Mouse (Mus musculus): ENCODE data around the gene Gm30191. TPM values are rescaled to one million over a fixed set of nuclear protein-coding genes. Genes with fewer than 3 reads are reported as not detected.
A peak's percentile ranks its signal among the peaks of the same experiment; 100 is the strongest.

The Gm30191 gene
- polyA plus RNA-seq, 1 experiment from 2014 or later, result not detected

GRCm38 (mm10) chr4:134250116-134250929 lies 3.6 kb downstream of the Gm30191 start:
- peaks cover 15% of the 10 kb centered on the region; the same call in 1 of the 2 replicates for H3K4me1 ChIP-seq (ENCODE audit: control insufficient read depth, insufficient read depth, low read length)
- H3K27ac ChIP-seq (ENCODE audit: low read depth, low read length), result no peak overlapping the region; the same call in 1 of the 2 replicates
- 6% methylated on average over 27 of the region's 27 CpGs for WGBS
- peak overlapping the region; percentile 51 for H3K4me3 ChIP-seq (ENCODE audit: low read depth, low read length)
- no peaks in the 10 kb centered on the region for H3K36me3 ChIP-seq (ENCODE audit: control insufficient read depth, insufficient read depth, low read length)
- peak overlapping the region; percentile 64; the same call in 1 of the 2 replicates for H3K9ac ChIP-seq (replicated peaks; ENCODE audit: low read depth, low read length)
- H3K9me3 ChIP-seq (ENCODE audit: control insufficient read depth, low read length), result no peaks in the 10 kb centered on the region
- H3K4me2 ChIP-seq (ENCODE audit: low read depth, low read length), result peak overlapping the region; percentile 71
- peaks cover 23% of the 10 kb centered on the region for H3K27me3 ChIP-seq (ENCODE audit: control insufficient read depth, insufficient read depth, low read length)
- ATAC-seq (ENCODE audit: low read depth), result no peak

GRCm38 (mm10) chr4:134250930-134251240 lies 4.2 kb downstream of the Gm30191 start:
- Histone ChIP-seq H3K27ac (ENCODE audit: low read depth, low read length) (peak overlapping the region; percentile 75; the same call in 1 of the 2 replicates), H3K9ac (replicated peaks; ENCODE audit: low read depth, low read length) (peak overlapping the region; percentile 64), H3K27me3 (ENCODE audit: control insufficient read depth, insufficient read depth, low read length) (peaks cover 23% of the 10 kb centered on the region), H3K36me3 (ENCODE audit: control insufficient read depth, insufficient read depth, low read length) (no peaks in the 10 kb centered on the region), H3K4me1 (ENCODE audit: control insufficient read depth, insufficient read depth, low read length) (peaks cover 15% of the 10 kb centered on the region; the same call in 1 of the 2 replicates), H3K4me3 (ENCODE audit: low read depth, low read length) (peak overlapping the region; percentile 51), H3K4me2 (ENCODE audit: low read depth, low read length) (peak overlapping the region; percentile 71), H3K9me3 (ENCODE audit: control insufficient read depth, low read length) (no peaks in the 10 kb centered on the region)
- ATAC-seq (ENCODE audit: low read depth), result no peak
- 10% methylated on average over 10 of the region's 10 CpGs for WGBS

- Histone ChIP-seq H3K4me2 (ENCODE audit: low read depth, low read length) (peak overlapping the region; percentile 71), H3K9ac (replicated peaks; ENCODE audit: low read depth, low read length) (peak overlapping the region; percentile 64), H3K9me3 (ENCODE audit: control insufficient read depth, low read length) (no peaks in the 10 kb centered on the region), H3K4me3 (ENCODE audit: low read depth, low read length) (peak overlapping the region; percentile 51), H3K4me1 (ENCODE audit: control insufficient read depth, insufficient read depth, low read length) (peaks cover 13% of the 10 kb centered on the region; the same call in 1 of the 2 replicates), H3K36me3 (ENCODE audit: control insufficient read depth, insufficient read depth, low read length) (no peaks in the 10 kb centered on the region), H3K27me3 (ENCODE audit: control insufficient read depth, insufficient read depth, low read length) (peaks cover 23% of the 10 kb centered on the region), H3K27ac (ENCODE audit: low read depth, low read length) (peak overlapping the region; percentile 75)
- peak; percentile 47 for ATAC-seq (ENCODE audit: low read depth)
- under 1% methylated on average over 90 of the region's 91 CpGs for WGBS
Observed at GRCm38 (mm10) chr4:134251241-134252130, 4.8 kb downstream of the Gm30191 start.

GRCm38 (mm10) chr4:134252131-134252910 lies 5.6 kb downstream of the Gm30191 start:
- peak overlapping the region; percentile 64 for H3K9ac ChIP-seq (replicated peaks; ENCODE audit: low read depth, low read length)
- no peaks in the 10 kb centered on the region for H3K36me3 ChIP-seq (ENCODE audit: control insufficient read depth, insufficient read depth, low read length)
- no peak; the same call in 1 of the 2 replicates for ATAC-seq (ENCODE audit: low read depth)
- peak overlapping the region; percentile 51 for H3K4me3 ChIP-seq (ENCODE audit: low read depth, low read length)
- WGBS, result 3% methylated on average over 22 of the region's 22 CpGs
- H3K4me1 ChIP-seq (ENCODE audit: control insufficient read depth, insufficient read depth, low read length), result peaks cover 16% of the 10 kb centered on the region; the same call in 1 of the 2 replicates
- peaks cover 23% of the 10 kb centered on the region for H3K27me3 ChIP-seq (ENCODE audit: control insufficient read depth, insufficient read depth, low read length)
- peak overlapping the region; percentile 71 for H3K4me2 ChIP-seq (ENCODE audit: low read depth, low read length)
- H3K27ac ChIP-seq (ENCODE audit: low read depth, low read length), result peak overlapping the region; percentile 75; the same call in 1 of the 2 replicates
- H3K9me3 ChIP-seq (ENCODE audit: control insufficient read depth, low read length), result no peaks in the 10 kb centered on the region

DNA sequence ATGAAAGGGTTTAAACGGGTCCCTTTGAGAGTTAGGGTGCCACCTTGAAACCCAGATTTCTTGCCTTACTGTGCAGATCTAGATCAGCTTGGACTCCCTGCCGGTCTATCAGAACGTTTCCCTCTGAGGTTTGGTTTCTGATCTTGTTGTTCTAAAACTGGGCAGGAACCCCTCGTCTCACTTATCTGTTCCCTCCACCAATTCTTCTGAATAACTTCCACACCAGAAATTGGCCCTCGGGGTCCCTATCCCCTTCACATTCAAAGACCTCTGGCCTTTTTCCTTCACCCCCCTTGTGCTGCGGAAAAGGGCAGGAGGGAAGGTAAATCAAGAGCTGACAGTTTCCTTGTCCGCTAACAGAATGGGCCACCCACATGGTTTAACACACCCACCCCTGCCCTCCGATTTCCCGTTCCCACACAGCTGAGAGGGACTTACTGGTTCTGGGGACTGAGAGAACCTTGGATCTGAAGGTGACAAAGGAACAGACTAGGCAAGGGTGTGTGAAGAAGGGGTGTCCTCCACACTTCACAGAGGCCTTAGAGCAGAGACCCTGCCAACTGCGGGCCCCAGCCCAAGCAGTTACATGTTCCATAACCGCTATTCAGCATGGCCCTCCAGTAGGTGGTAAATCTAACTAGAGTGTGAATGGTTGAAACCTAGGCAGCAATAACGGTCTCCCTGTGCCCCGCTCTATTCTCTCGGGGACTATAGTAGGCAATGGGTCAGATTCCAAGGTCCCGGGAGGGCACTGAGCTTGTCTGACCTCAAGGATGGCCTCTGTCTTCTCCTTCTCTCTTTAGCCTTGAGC lies 6.4 kb downstream of the Gm30191 start:
- Histone ChIP-seq H3K4me2 (ENCODE audit: low read depth, low read length) (peak overlapping the region; percentile 71), H3K4me3 (ENCODE audit: low read depth, low read length) (peak overlapping the region; percentile 17), H3K9me3 (ENCODE audit: control insufficient read depth, low read length) (no peaks in the 10 kb centered on the region), H3K4me1 (ENCODE audit: control insufficient read depth, insufficient read depth, low read length) (peaks cover 16% of the 10 kb centered on the region; the same call in 1 of the 2 replicates), H3K9ac (replicated peaks; ENCODE audit: low read depth, low read length) (no peak overlapping the region), H3K36me3 (ENCODE audit: control insufficient read depth, insufficient read depth, low read length) (no peaks in the 10 kb centered on the region), H3K27ac (ENCODE audit: low read depth, low read length) (peak overlapping the region; percentile 16; the same call in 1 of the 2 replicates), H3K27me3 (ENCODE audit: control insufficient read depth, insufficient read depth, low read length) (peaks cover 23% of the 10 kb centered on the region)
- ATAC-seq (ENCODE audit: low read depth), result no peak
- 2% methylated on average over 15 of the region's 15 CpGs for WGBS

DNA sequence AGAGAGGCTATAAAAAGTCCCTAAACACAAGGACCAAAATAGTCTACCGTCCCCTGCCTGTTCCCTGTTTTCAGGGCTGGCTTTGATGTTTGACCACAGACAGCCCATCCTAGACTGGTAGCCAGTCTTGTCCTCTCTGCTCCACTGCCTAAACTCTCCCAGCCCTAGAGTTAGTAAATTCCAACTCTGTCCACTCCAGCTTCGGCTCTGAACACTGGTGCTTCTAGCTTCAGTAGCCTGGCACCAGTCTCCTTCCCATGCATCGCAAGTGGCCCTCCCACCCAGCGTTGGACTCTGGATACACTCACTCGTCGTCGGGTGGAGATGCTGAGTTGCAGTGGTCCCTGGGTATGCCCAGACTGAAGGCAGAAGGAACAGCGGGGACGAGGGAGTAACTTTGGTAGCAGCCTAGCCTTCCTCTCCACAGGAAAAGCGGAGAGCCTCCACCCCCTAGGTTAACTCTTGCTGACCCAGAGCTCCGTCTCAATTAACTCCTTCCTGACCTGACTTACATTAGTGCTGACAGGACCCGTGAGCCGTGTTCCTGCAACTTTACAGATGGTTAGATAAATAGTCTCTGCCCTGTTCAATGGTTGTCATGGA lies 7.1 kb downstream of the Gm30191 start, which contains the start of gene Grrp1:
Gene Grrp1 (minus strand): TSS at position 385 of the 603 bp plus-strand sequence.
- under 1% methylated on average over 13 of the region's 13 CpGs for WGBS
- H3K27me3 ChIP-seq (ENCODE audit: control insufficient read depth, insufficient read depth, low read length), result peaks cover 23% of the 10 kb centered on the region
- no peak within 1 kb of the TSS for H3K9ac ChIP-seq (replicated peaks; ENCODE audit: low read depth, low read length)
- 0 out of 2 replicates have a peak within 1 kb of the TSS, but pooled peaks have one; percentile 16 for H3K27ac ChIP-seq (ENCODE audit: low read depth, low read length)
- peak within 1 kb of the TSS; percentile 17 for H3K4me3 ChIP-seq (ENCODE audit: low read depth, low read length)
- no peaks in the 10 kb centered on the region for H3K36me3 ChIP-seq (ENCODE audit: control insufficient read depth, insufficient read depth, low read length)
- peak within 1 kb of the TSS; percentile 71 for H3K4me2 ChIP-seq (ENCODE audit: low read depth, low read length)
- no peak for ATAC-seq (ENCODE audit: low read depth)
- no peaks in the 10 kb centered on the region for H3K9me3 ChIP-seq (ENCODE audit: control insufficient read depth, low read length)
- H3K4me1 ChIP-seq (ENCODE audit: control insufficient read depth, insufficient read depth, low read length), result peaks cover 16% of the 10 kb centered on the region; the same call in 1 of the 2 replicates

DNA sequence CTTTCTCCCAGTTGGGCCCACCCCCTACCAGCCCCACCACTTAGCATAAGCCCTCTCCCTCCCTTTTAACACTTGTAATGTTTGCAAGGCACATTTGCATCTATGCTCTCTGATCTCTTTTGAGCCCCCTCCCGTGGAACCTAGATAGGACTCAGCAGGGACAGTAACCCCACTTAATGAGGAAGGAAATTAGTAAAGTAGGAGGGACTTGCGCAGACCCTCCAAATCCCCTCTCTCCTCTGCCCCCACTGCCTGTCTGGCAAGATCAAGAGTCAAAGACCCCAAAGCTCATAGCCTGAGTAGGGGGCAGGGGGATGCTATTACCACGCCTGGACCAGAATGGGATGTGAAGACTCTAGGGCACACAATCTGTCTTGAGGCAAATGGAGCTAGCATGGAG lies 8.1 kb downstream of the Gm30191 start:
- Histone ChIP-seq H3K36me3 (ENCODE audit: control insufficient read depth, insufficient read depth, low read length) (no peaks in the 10 kb centered on the region), H3K4me3 (ENCODE audit: low read depth, low read length) (no peak overlapping the region), H3K4me1 (ENCODE audit: control insufficient read depth, insufficient read depth, low read length) (peaks cover 16% of the 10 kb centered on the region; the same call in 1 of the 2 replicates), H3K27me3 (ENCODE audit: control insufficient read depth, insufficient read depth, low read length) (peaks cover 23% of the 10 kb centered on the region), H3K9me3 (ENCODE audit: control insufficient read depth, low read length) (no peaks in the 10 kb centered on the region), H3K4me2 (ENCODE audit: low read depth, low read length) (no peak overlapping the region), H3K9ac (replicated peaks; ENCODE audit: low read depth, low read length) (no peak overlapping the region), H3K27ac (ENCODE audit: low read depth, low read length) (no peak overlapping the region)
- ATAC-seq (ENCODE audit: low read depth), result no peak
- WGBS, result 16% methylated on average over 3 of the region's 3 CpGs
